Mouse (Mus musculus): Measurements from ENCODE around the gene Scap. TPM values are rescaled to one million over a fixed set of nuclear protein-coding genes. Genes with fewer than 3 reads are reported as not detected.

Scap gene
- polyA plus RNA-seq, 1 experiment: 41.2 TPM

GRCm38 (mm10) chr9:110433045-110433444 is 100.0 kb downstream of the Scap start:
- H3K27ac ChIP-seq (ENCODE audit: insufficient read depth, low read length): no peak overlapping the region

More at GRCm38 (mm10) chr9:110433045-110433444, 100.0 kb downstream of the Scap start:
- Histone ChIP-seq H3K4me3 (ENCODE audit: insufficient read depth, low read length) (no peak overlapping the region), H3K4me1 (ENCODE audit: control insufficient read depth, insufficient read depth, low read length) (no peaks in the 10 kb centered on the region)
- no peak for TF ChIP-seq POLR2A (IDR thresholded peaks at IDR 0.05; ENCODE audit: low read depth, low read length)
- TF ChIP-seq CTCF (IDR thresholded peaks at IDR 0.05; ENCODE audit: borderline replicate concordance, insufficient read depth, low read length): no peak

Other genes starting within 250 kb of the Scap start
- gene Smarcc1, start 215.6 kb upstream of the Scap start, polyA plus RNA-seq (2011; ENCODE audit: insufficient read length, low read depth, missing spikeins): 108 and 127 TPM in 2 replicates
- gene Dhx30, start 215.5 kb upstream of the Scap start, polyA plus RNA-seq (2011; ENCODE audit: insufficient read length, low read depth, missing spikeins): 63.2 and 65.1 TPM in 2 replicates
- 0.18 and 1.3 TPM in 2 replicates for gene Cspg5, start 89.5 kb upstream of the Scap start, polyA plus RNA-seq (2011; ENCODE audit: insufficient read length, low read depth, missing spikeins)
- gene Elp6, start 28.1 kb upstream of the Scap start, polyA plus RNA-seq (2011; ENCODE audit: insufficient read length, low read depth, missing spikeins): 9.2 and 9.7 TPM in 2 replicates
- gene Ptpn23, start 74.9 kb downstream of the Scap start, polyA plus RNA-seq (2011; ENCODE audit: insufficient read length, low read depth, missing spikeins): 37.4 and 45.3 TPM in 2 replicates
- gene Ngp, start 86.5 kb downstream of the Scap start, polyA plus RNA-seq (2011; ENCODE audit: insufficient read length, low read depth, missing spikeins): not detected in 2 replicates
- 10.6 and 11.4 TPM in 2 replicates for gene Klhl18, start 143.4 kb downstream of the Scap start, polyA plus RNA-seq (2011; ENCODE audit: insufficient read length, low read depth, missing spikeins)
- 1.6 and 1.7 TPM in 2 replicates for gene Kif9, start 143.7 kb downstream of the Scap start, polyA plus RNA-seq (2011; ENCODE audit: insufficient read length, low read depth, missing spikeins)
- gene Setd2, start 199.3 kb downstream of the Scap start, polyA plus RNA-seq (2011; ENCODE audit: insufficient read length, low read depth, missing spikeins): 61.3 and 65.7 TPM in 2 replicates

Data from embryonic fibroblast, embryonic 13.5 days (primary cell).